Mouse (Mus musculus) ovary, adult 18-20 months (tissue): ENCODE measurements around the gene Zfp317.
"Not testable (repeated sequence)": the region's sequence is repeated elsewhere in the genome, so short reads cannot be mapped to it uniquely, and the experiment has no call there.

ENCODE experiments used
- DNase-seq: peaks from one replicate; pipeline ENCODE4 v3.0.0; 2022; ENCODE audit warnings: low spot score, mixed read lengths

Zfp317 gene

DNA sequence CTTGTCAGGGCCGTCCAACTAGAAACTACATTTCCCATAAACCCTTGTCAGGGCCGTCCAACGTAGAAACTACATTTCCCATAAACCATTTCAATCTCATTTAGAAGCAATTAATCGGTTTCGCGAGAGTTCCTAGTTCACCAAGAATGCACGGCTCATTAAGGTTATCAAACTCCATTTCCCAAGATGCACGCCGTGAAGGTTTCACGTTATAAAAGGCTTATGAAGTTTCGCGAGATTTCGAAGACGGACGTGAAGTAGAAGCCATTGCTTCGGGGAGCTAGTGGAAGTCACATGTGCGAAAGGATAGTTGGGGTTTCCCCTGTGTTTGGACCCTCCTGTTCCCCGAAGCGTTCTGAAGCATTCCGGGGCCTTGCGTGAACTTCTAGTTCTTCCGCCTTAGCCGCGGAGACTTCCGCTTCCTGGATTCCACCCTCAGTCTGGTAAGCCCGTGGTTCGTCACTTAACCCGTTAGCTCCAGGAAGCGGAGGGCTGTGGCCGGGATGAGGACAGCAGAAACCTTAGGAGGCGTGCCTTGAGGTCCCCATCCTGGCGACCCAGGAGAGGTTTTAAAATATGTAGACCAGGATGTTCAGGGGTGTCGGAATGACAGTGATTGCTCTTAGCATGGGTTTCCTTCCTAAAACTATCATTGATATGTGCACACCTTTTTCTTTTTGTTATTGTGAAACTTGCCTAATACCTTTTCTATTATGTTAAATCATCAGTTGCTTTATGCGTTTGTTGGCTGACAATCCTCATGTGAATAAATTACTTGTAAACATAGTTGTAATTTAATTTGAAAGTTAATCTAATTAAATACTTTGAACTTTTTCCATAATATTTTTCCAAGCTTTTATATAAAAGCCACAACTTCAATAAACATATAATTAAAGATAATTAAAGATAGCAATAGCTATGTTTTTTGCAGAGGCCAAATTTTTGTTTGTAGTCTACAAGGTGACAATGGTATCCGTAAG is at the start of gene Zfp317:
Gene Zfp317 (plus strand): TSS at position 260 of the 980 bp plus-strand sequence.
- peak; percentile 89 for DNase-seq

- DNase-seq: no peak
Measured at GRCm38 (mm10) chr9:19582317-19582716, 39.6 kb upstream of the Zfp317 start, which contains the start of gene Olfr855. Gene Olfr855, plus strand, starts transcription at chr9:19582617.

- no peak for DNase-seq
Measured at GRCm38 (mm10) chr9:19621297-19621696, 605 bp upstream of the Zfp317 start.

DNA sequence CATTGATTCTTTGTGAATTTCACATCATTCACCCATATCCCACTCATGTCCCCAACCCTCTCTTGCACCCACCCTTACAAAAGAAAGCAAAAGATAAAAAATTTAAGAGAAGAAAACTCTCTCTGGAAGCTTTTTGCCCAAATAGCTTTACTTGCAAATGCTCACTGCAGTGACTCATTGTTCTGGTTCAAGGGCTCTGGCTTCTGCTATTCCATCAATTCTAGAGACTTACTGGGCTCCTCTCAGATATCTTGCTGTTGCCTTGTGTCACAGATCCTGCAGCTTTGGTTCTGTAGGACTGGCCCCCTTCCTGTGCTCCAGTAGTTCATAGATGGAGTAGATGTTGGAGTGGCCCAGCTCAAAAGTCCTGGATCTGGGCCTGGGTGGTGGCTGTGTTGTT is 7.7 kb downstream of the Zfp317 start:
- no peak for DNase-seq

GRCm38 (mm10) chr9:19645193-19645592 is 23.3 kb downstream of the Zfp317 start:
- no peak for DNase-seq

- no peak for DNase-seq
Measured at GRCm38 (mm10) chr9:19690281-19690680, 68.4 kb downstream of the Zfp317 start.

DNA sequence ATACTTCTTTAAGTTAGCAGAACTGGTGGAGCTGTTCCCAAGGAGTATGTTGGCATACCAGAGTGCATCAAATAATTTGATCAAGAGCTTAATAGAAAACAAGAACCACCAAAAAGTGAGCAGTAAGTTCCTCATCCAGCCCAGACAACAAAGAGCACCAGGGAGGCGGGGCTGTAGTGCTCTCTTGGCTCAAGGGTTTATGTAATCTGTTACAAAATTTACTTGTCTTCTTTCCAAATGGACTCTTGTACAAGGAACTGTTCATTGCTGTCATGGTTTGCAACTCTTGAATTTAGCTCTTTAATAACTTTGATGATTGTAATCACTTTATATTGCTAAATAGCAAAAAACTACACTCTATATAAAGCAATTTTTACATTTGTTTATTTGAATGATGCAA is 69.5 kb downstream of the Zfp317 start:
- DNase-seq: no peak

- no peak for DNase-seq
Measured at GRCm38 (mm10) chr9:19692430-19692829, 70.5 kb downstream of the Zfp317 start.

DNA sequence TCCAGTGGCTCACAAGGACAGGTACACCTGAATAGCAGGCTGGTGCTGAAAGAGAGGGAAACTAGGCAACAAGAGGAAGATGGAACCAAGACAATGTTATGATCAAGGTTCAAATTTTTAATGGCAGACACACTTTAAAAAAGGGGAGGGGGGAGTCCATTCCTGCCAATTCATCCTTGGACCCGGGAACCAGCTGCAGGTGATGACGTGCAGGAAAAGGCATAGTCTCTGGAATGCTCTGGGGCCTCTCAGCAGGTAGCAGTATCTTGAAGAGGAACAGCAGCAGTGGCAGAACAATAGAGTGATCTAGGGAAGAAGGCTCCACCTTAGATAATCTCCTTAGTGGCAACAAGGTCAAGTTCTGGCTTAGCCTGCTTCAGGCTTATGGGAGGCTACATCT is 72.4 kb downstream of the Zfp317 start:
- not testable (repeated sequence) for DNase-seq

- not testable (repeated sequence) for DNase-seq
Measured at GRCm38 (mm10) chr9:19694898-19695379, 73.0 kb downstream of the Zfp317 start.
